Mouse (Mus musculus) spleen, adult 2 months (tissue): ENCODE results near the gene Hoxb2.

ENCODE experiments used
- CTCF ChIP-seq: fragments of 200-500 bp; IDR thresholded peaks from 2 replicates; pipeline ENCODE4 v1.5.1; 2011; ENCODE audit warnings: mild to moderate bottlenecking, inconsistent platforms; ENCODE audit not compliant: insufficient read depth, insufficient read length, insufficient replicate concordance; ENCODE audit errors: extremely low read depth
- POLR2A ChIP-seq: fragments of 200-500 bp; IDR thresholded peaks from 2 replicates; pipeline ENCODE4 v1.6.1; 2011; ENCODE audit warnings: low read depth, low read length, inconsistent platforms

- TF ChIP-seq CTCF (no peak), POLR2A (no peak)
Measured at GRCm38 (mm10) chr11:96322738-96323137, 27.6 kb upstream of the Hoxb2 start.
